Mouse (Mus musculus) CH12.LX (cell line): Measurements from ENCODE around the gene Gm9045.

Experiments
- CHD1 ChIP-seq: IDR thresholded peaks from 2 replicates; pipeline ENCODE4 v1.6.1; 2012; ENCODE audit warnings: low read depth, low read length, improper control_type of control experiment, inconsistent platforms
- CTCF ChIP-seq, 2 experiments: IDR thresholded peaks in 1 of 2; conservative IDR thresholded peaks in 1 of 2; 2 replicates each; pipeline ENCODE4 v1.5.1; 2011 to 2012; ENCODE audit warnings: low read depth in 2 of 2, low read length in 2 of 2, improper control_type of control experiment in 1 of 2, inconsistent platforms in 1 of 2, mild to moderate bottlenecking in 1 of 2, moderate library complexity in 1 of 2
- EP300 ChIP-seq: IDR thresholded peaks from 2 replicates; pipeline ENCODE4 v1.6.1; 2011; ENCODE audit warnings: low read length, improper control_type of control experiment
- JUND ChIP-seq: conservative IDR thresholded peaks from 2 replicates; pipeline ENCODE4 v1.6.1; 2011; ENCODE audit warnings: low read depth, low read length, improper control_type of control experiment
- MAX ChIP-seq: IDR thresholded peaks from 2 replicates; pipeline ENCODE4 v1.6.1; 2011; ENCODE audit warnings: low read length, improper control_type of control experiment
- PAX5 ChIP-seq: IDR thresholded peaks from 2 replicates; pipeline ENCODE4 v1.6.1; 2012; ENCODE audit warnings: low read length, inconsistent platforms, mixed read lengths
- POLR2A ChIP-seq: IDR thresholded peaks from 2 replicates; pipeline ENCODE4 v1.6.1; 2011; ENCODE audit warnings: low read depth, mild to moderate bottlenecking, improper control_type of control experiment, low read length
- TBP ChIP-seq: conservative IDR thresholded peaks from 2 replicates; pipeline ENCODE4 v1.6.1; 2011; ENCODE audit warnings: low read depth, low read length, improper control_type of control experiment
- ZNF384 ChIP-seq: IDR thresholded peaks from 2 replicates; pipeline ENCODE4 v1.6.1; 2012; ENCODE audit warnings: low read depth, low read length, improper control_type of control experiment, inconsistent platforms

GRCm38 (mm10) chr10:118370443-118370842, 32.8 kb upstream of the Gm9045 start:
- TF ChIP-seq PAX5 (no peak), EP300 (no peak), JUND (no peak), CHD1 (no peak), CTCF (conservative IDR thresholded peaks at IDR 0.05 in 1 of 2, IDR thresholded peaks at IDR 0.05 in 1 of 2; ENCODE audit: low read depth in 2 of 2, low read length in 2 of 2) (peak; percentile 87 to 99), TBP (no peak), MAX (no peak), POLR2A (no peak), ZNF384 (peak; percentile 64)
